Mouse (Mus musculus) bone marrow macrophage, adult 2 months (primary cell): Measurements from ENCODE around the gene Setd4.

Experiments
- CTCF ChIP-seq: IDR thresholded peaks from 2 replicates; pipeline ENCODE4 v1.5.1; 2012; ENCODE audit warnings: low read depth, mild to moderate bottlenecking, low read length, moderate library complexity
- POLR2A ChIP-seq: IDR thresholded peaks from 2 replicates; pipeline ENCODE4 v1.6.1; 2012; ENCODE audit warnings: mild to moderate bottlenecking, low read depth, low read length, borderline replicate concordance

DNA sequence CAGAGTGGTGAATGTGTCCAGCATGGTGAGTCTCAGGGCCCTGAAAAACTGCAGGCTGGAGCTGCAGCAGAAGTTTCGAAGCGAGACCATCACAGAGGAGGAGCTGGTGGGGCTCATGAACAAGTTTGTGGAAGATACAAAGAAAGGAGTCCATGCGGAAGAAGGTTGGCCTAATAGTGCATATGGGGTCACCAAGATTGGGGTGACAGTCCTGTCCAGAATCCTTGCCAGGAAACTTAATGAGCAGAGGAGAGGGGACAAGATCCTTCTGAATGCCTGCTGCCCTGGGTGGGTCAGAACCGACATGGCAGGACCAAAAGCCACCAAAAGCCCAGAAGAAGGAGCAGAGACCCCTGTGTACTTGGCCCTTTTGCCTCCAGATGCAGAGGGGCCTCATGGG is 5.9 kb upstream of the Setd4 start:
- TF ChIP-seq CTCF (no peak), POLR2A (no peak)
